Mouse (Mus musculus) stomach, embryonic 16.5 days (tissue): Measurements from ENCODE around the gene Suco. TPM values are rescaled to one million over a fixed set of nuclear protein-coding genes. Genes with fewer than 3 reads are reported as not detected.

Experiments used
- ATAC-seq: fragments of 200-750 bp; cut with Nextera tagmentation; 2 replicates; pipeline ENCODE4 v1.8.0; 2017; ENCODE audit warnings: moderate number of reproducible peaks, moderate TSS enrichment; ENCODE audit not compliant: insufficient read depth, low FRiP score
- H3K27ac ChIP-seq: fragments of 300-500 bp; sonication (generic); 2 replicates; pipeline ENCODE4 v1.5.1; 2014; ENCODE audit warnings: low read length
- H3K27me3 ChIP-seq: fragments of 300-500 bp; sonication (generic); 2 replicates; pipeline ENCODE4 v1.6.1; 2014; ENCODE audit warnings: low read length, control low read depth, mixed read lengths; ENCODE audit not compliant: control insufficient read depth, insufficient read depth
- H3K36me3 ChIP-seq: fragments of 300-500 bp; sonication (generic); 2 replicates; pipeline ENCODE4 v1.6.1; 2014; ENCODE audit warnings: low read length; ENCODE audit not compliant: control insufficient read depth, insufficient read depth
- H3K4me1 ChIP-seq: fragments of 300-500 bp; sonication (generic); 2 replicates; pipeline ENCODE4 v1.6.1; 2014; ENCODE audit warnings: low read length, control low read depth, mixed read lengths; ENCODE audit not compliant: control insufficient read depth, insufficient read depth
- H3K4me2 ChIP-seq: fragments of 300-500 bp; sonication (generic); 2 replicates; pipeline ENCODE4 v1.6.1; 2014; ENCODE audit warnings: low read depth, low read length, mixed read lengths
- H3K4me3 ChIP-seq: fragments of 300-500 bp; sonication (generic); replicated peaks from 2 replicates; pipeline ENCODE4 v1.5.1; 2014; ENCODE audit warnings: mild to moderate bottlenecking, low read length
- H3K9ac ChIP-seq: fragments of 300-500 bp; sonication (generic); 2 replicates; pipeline ENCODE4 v1.6.1; 2014; ENCODE audit warnings: low read length
- H3K9me3 ChIP-seq: fragments of 300-500 bp; sonication (generic); replicated peaks from 2 replicates; pipeline ENCODE4 v1.6.1; 2016; ENCODE audit warnings: low read length, control low read depth; ENCODE audit not compliant: control insufficient read depth
- WGBS: fragments of 180-500 bp; shearing (Covaris S2); extraction: QIAGEN DNeasy Blood & Tissue Kit; methylation state at CpG from one replicate; pipeline ENCODE4 v1.1.7; 2014; 5-methylcytosine and 5-hydroxymethylcytosine counted together
- polyA plus RNA-seq: library from polyadenylated mRNA; unstranded; fragments of >200 nt; fragmentation: Nextera tagmentation; extraction: Ambion mirVana; gene quantifications from 2 replicates; pipeline ENCODE4 v1.2.1, GENCODE M21; 2015

Suco gene
- polyA plus RNA-seq, 1 experiment from 2014 or later, result 26.6 TPM

- Histone ChIP-seq H3K9me3 (no peaks in the 10 kb centered on the region), H3K27ac (no peak overlapping the region), H3K27me3 (no peaks in the 10 kb centered on the region), H3K4me1 (peaks cover 3% of the 10 kb centered on the region; the same call in 1 of the 2 replicates), H3K4me2 (peak overlapping the region; percentile 34; the same call in 1 of the 2 replicates), H3K36me3 (no peaks in the 10 kb centered on the region), H3K9ac (no peak overlapping the region), H3K4me3 (no peak overlapping the region)
- 41% methylated on average over 10 of the region's 10 CpGs for WGBS
- 0 out of 2 replicates have a peak, but pooled peaks have one; percentile 47 for ATAC-seq
Observed at GRCm38 (mm10) chr1:161896130-161896529, 19.6 kb upstream of the Suco start.

DNA sequence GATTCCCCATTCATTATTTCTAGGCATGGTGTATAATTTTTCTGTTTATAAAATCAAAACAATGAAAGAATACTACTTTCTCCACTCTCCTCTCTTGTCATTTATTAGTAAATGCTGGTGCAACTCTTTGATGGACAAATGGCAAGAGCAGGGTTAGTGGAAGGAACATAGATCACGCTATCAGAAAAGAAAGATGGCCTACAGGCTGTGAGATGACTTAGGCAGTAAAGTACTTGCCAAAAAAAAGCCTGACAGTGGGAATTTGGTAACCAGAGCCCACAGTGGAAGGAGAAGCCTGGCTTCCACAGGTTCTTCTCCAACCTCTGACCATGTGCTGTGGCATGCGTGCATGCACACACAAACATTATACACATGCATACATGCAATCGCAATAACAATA lies 18.5 kb upstream of the Suco start:
- H3K36me3 ChIP-seq, result no peaks in the 10 kb centered on the region
- no peak overlapping the region for H3K4me3 ChIP-seq
- 86% methylated on average over 3 of the region's 3 CpGs for WGBS
- H3K27me3 ChIP-seq, result no peaks in the 10 kb centered on the region
- H3K9me3 ChIP-seq, result no peaks in the 10 kb centered on the region
- ATAC-seq, result no peak
- peaks cover 3% of the 10 kb centered on the region; the same call in 1 of the 2 replicates for H3K4me1 ChIP-seq
- H3K9ac ChIP-seq, result no peak overlapping the region
- H3K27ac ChIP-seq, result no peak overlapping the region
- no peak overlapping the region for H3K4me2 ChIP-seq

DNA sequence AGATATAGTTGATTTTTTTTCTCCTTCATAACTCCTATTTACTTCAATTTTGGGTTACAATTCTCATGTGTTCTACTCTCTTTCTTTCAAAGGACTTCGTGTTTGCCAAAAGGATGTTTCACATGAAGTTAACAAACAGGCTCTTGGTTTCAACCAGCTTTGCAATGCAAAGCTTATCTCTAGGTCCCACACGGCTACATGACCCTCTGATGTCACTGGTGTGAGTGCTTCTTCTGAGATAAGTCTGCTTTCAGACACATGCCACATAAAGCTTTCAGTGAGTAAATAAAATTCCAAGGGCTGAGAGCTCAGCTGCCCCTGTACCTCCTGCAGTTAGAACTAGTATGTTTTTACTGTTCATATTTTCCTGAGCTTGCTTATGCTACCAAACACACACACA lies 18.1 kb upstream of the Suco start:
- 35% methylated on average over 2 of the region's 2 CpGs for WGBS
- H3K27me3 ChIP-seq, result no peaks in the 10 kb centered on the region
- no peak overlapping the region for H3K4me3 ChIP-seq
- peaks cover 3% of the 10 kb centered on the region; the same call in 1 of the 2 replicates for H3K4me1 ChIP-seq
- no peak overlapping the region for H3K9ac ChIP-seq
- no peak overlapping the region for H3K27ac ChIP-seq
- H3K9me3 ChIP-seq, result no peaks in the 10 kb centered on the region
- 0 out of 2 replicates have a peak, but pooled peaks have one; percentile 56 for ATAC-seq
- no peaks in the 10 kb centered on the region for H3K36me3 ChIP-seq
- no peak overlapping the region for H3K4me2 ChIP-seq

GRCm38 (mm10) chr1:161894126-161894525 lies 17.6 kb upstream of the Suco start:
- no peak for ATAC-seq

DNA sequence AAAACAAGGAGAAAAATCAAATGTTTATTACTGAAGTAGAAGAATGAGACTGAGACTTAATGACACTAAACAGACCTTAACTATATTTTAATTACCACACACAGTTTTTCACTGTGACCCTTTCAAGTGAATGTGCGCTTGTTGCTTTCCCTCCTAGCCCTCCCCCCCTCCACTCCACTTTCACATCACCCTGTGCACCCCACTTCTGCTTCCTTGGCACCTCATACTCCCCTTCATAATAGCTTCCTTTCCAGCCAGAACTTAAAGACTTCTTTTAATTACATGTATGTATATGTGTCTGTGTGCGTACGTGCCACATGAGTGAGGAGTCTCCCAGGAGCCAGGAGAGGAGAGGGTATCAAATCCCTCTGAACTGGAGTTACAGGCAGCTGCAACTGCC lies 12.3 kb upstream of the Suco start:
- whole genome bisulfite sequencing, result 94% methylated on average over 3 of the region's 3 CpGs
- Histone ChIP-seq H3K27ac (no peak overlapping the region), H3K36me3 (no peaks in the 10 kb centered on the region), H3K9ac (no peak overlapping the region), H3K9me3 (no peaks in the 10 kb centered on the region), H3K27me3 (no peaks in the 10 kb centered on the region), H3K4me3 (no peak overlapping the region), H3K4me2 (no peak overlapping the region), H3K4me1 (no peaks in the 10 kb centered on the region)
- no peak for ATAC-seq

More at GRCm38 (mm10) chr1:161894126-161894525, 17.6 kb upstream of the Suco start:
- Histone ChIP-seq H3K4me2 (no peak overlapping the region), H3K4me1 (peaks cover 3% of the 10 kb centered on the region; the same call in 1 of the 2 replicates), H3K36me3 (no peaks in the 10 kb centered on the region), H3K9me3 (no peaks in the 10 kb centered on the region), H3K27ac (no peak overlapping the region), H3K27me3 (no peaks in the 10 kb centered on the region), H3K9ac (no peak overlapping the region), H3K4me3 (no peak overlapping the region)
- WGBS, result 46% methylated on average over 2 of the region's 2 CpGs

DNA sequence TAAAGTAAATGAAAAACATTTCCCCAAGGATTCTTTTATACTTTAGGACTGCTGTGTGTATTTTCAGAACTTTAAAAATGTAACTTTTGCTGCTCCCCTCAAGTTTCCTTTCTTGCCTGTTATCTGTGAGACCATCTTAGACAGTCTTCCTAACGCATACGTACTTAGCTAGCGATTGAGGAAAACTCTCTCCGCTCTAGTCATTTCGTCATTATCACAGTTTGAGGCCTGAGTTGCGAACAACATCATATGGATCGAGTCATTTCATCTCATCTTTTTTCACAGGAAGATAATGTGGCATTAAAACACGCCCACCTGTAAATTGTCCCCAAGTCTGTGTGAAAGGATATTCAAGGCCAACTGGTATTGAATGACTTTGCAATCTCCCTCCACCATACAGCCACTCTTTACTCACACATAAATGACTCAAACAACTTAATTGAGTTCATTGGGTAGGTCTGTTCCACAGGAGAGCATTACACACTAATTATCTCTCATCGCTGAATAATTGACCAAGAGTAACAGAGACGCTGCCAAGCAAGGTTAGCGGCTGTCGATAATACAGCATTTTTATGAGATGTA lies 11.3 kb upstream of the Suco start:
- Histone ChIP-seq H3K9me3 (no peaks in the 10 kb centered on the region), H3K27ac (no peak overlapping the region), H3K9ac (no peak overlapping the region), H3K4me2 (no peak overlapping the region), H3K4me3 (no peak overlapping the region), H3K4me1 (no peaks in the 10 kb centered on the region), H3K27me3 (no peaks in the 10 kb centered on the region), H3K36me3 (no peaks in the 10 kb centered on the region)
- WGBS, result 89% methylated on average over 12 of the region's 12 CpGs
- no peak for ATAC-seq

GRCm38 (mm10) chr1:161885762-161886161 lies 9.3 kb upstream of the Suco start:
- WGBS, result 83% methylated on average over 1 of the region's 1 CpGs
- no peak overlapping the region for H3K4me2 ChIP-seq
- H3K9ac ChIP-seq, result no peak overlapping the region
- no peak for ATAC-seq
- H3K4me1 ChIP-seq, result no peaks in the 10 kb centered on the region
- H3K27me3 ChIP-seq, result no peaks in the 10 kb centered on the region
- no peak overlapping the region for H3K27ac ChIP-seq
- no peaks in the 10 kb centered on the region for H3K36me3 ChIP-seq
- no peak overlapping the region for H3K4me3 ChIP-seq
- no peaks in the 10 kb centered on the region for H3K9me3 ChIP-seq

DNA sequence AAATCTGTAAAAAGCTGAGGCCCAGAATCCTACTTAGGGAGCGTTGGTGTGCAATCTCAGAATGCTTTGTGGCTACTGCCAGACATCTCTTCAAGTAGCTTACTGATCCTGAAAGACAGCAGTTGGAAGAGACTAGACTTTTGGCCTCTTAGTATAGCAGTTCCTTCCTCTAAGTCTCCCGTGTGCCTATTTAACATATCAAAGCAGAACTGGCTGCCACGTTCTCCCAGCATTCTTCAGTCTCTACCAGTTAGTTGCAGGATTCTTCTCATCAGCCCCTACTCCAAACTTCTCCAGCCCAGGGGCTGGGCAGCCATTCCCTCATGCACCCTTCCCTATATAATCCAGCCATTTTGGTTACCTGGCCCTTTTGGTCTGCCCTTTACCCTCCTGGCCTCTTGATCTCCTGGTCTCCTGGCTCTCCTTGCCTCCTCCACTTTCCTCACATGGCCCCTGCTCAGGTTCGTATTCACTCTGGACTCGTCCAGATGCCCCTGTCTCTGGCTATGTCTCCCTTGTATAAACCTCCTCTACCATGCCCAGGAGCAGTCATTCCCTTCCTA lies 1.2 kb upstream of the Suco start:
- no peak for ATAC-seq
- 18% methylated on average over 5 of the region's 5 CpGs for WGBS
- Histone ChIP-seq H3K9ac (peak overlapping the region; percentile 69), H3K9me3 (no peaks in the 10 kb centered on the region), H3K4me1 (peaks cover 14% of the 10 kb centered on the region; the same call in 1 of the 2 replicates), H3K4me2 (peak overlapping the region; percentile 59), H3K36me3 (no peaks in the 10 kb centered on the region), H3K4me3 (peak overlapping the region; percentile 90), H3K27ac (peak overlapping the region; percentile 75), H3K27me3 (no peaks in the 10 kb centered on the region)

- 0% methylated on average over 34 of the region's 34 CpGs for WGBS
- Histone ChIP-seq H3K4me1 (peaks cover 14% of the 10 kb centered on the region; the same call in 1 of the 2 replicates), H3K27me3 (no peaks in the 10 kb centered on the region), H3K4me3 (peak overlapping the region; percentile 90), H3K36me3 (no peaks in the 10 kb centered on the region), H3K27ac (peak overlapping the region; percentile 98), H3K9ac (peak overlapping the region; percentile 89), H3K9me3 (no peaks in the 10 kb centered on the region), H3K4me2 (peak overlapping the region; percentile 83)
- ATAC-seq, result peak; percentile 39
Observed at GRCm38 (mm10) chr1:161875706-161876552, 553 bp downstream of the Suco start.
